Mouse (Mus musculus): ENCODE data around the gene Sectm1a. TPM values are rescaled to one million over a fixed set of nuclear protein-coding genes. Genes with fewer than 3 reads are reported as not detected.
"Not testable (repeated sequence)": the region's sequence is repeated elsewhere in the genome, so short reads cannot be mapped to it uniquely, and the experiment has no call there.

Sectm1a gene
- polyA plus RNA-seq, 1 experiment from 2014 or later, result not detected

- 80% methylated on average over 7 of the region's 7 CpGs for WGBS
- H3K4me1 ChIP-seq, result no peaks in the 10 kb centered on the region
- no peaks in the 10 kb centered on the region for H3K9me3 ChIP-seq (replicated peaks)
- H3K27ac ChIP-seq (replicated peaks), result no peak overlapping the region
- DNase-seq (ENCODE audit: low spot score), result no peak
- no peaks in the 10 kb centered on the region for H3K27me3 ChIP-seq (ENCODE audit: low read depth, poor library complexity, severe bottlenecking)
- no peaks in the 10 kb centered on the region for H3K36me3 ChIP-seq
- H3K4me3 ChIP-seq, result no peak overlapping the region
Measured at GRCm38 (mm10) chr11:121056536-121057236, 24.3 kb downstream of the Sectm1a start.

- no peak overlapping the region for H3K27ac ChIP-seq (replicated peaks)
- H3K4me3 ChIP-seq, result no peak overlapping the region
- no peaks in the 10 kb centered on the region for H3K36me3 ChIP-seq
- no peaks in the 10 kb centered on the region for H3K27me3 ChIP-seq (ENCODE audit: low read depth, poor library complexity, severe bottlenecking)
- WGBS, result 12% methylated on average over 8 of the region's 8 CpGs
- H3K9me3 ChIP-seq (replicated peaks), result no peaks in the 10 kb centered on the region
- peak; percentile 81 for DNase-seq (ENCODE audit: low spot score)
- no peaks in the 10 kb centered on the region for H3K4me1 ChIP-seq
Measured at GRCm38 (mm10) chr11:121053536-121053935, 27.5 kb downstream of the Sectm1a start.

- no peak overlapping the region for H3K27ac ChIP-seq (replicated peaks)
- no peak overlapping the region for H3K4me3 ChIP-seq
- no peaks in the 10 kb centered on the region for H3K9me3 ChIP-seq (replicated peaks)
- no peak for DNase-seq (ENCODE audit: low spot score)
- H3K4me1 ChIP-seq, result no peaks in the 10 kb centered on the region
- peaks cover 2% of the 10 kb centered on the region; the same call in 1 of the 2 replicates for H3K27me3 ChIP-seq (ENCODE audit: low read depth, poor library complexity, severe bottlenecking)
- H3K36me3 ChIP-seq, result no peaks in the 10 kb centered on the region
- 79% methylated on average over 4 of the region's 4 CpGs for WGBS
Measured at GRCm38 (mm10) chr11:121052387-121052786, 28.6 kb downstream of the Sectm1a start.

GRCm38 (mm10) chr11:121051793-121052192 lies 29.2 kb downstream of the Sectm1a start:
- Histone ChIP-seq H3K9me3 (replicated peaks) (no peaks in the 10 kb centered on the region), H3K27ac (replicated peaks) (no peak overlapping the region), H3K36me3 (no peaks in the 10 kb centered on the region), H3K27me3 (ENCODE audit: low read depth, poor library complexity, severe bottlenecking) (peaks cover 8% of the 10 kb centered on the region; the same call in 1 of the 2 replicates), H3K4me3 (no peak overlapping the region), H3K4me1 (no peaks in the 10 kb centered on the region)
- 67% methylated on average over 1 of the region's 1 CpGs for WGBS
- DNase-seq (ENCODE audit: low spot score), result no peak

- H3K36me3 ChIP-seq, result no peaks in the 10 kb centered on the region
- no peak for DNase-seq (ENCODE audit: low spot score)
Measured at GRCm38 (mm10) chr11:121049840-121050239, 31.2 kb downstream of the Sectm1a start.

GRCm38 (mm10) chr11:121047826-121048399 lies 33.1 kb downstream of the Sectm1a start:
- H3K4me1 ChIP-seq, result peaks cover 11% of the 10 kb centered on the region
- 57% methylated on average over 2 of the region's 2 CpGs for whole genome bisulfite sequencing
- no peaks in the 10 kb centered on the region for H3K36me3 ChIP-seq
- no peaks in the 10 kb centered on the region for H3K9me3 ChIP-seq (replicated peaks)
- H3K4me3 ChIP-seq, result no peak overlapping the region
- DNase-seq (ENCODE audit: low spot score), result no peak
- peaks cover 8% of the 10 kb centered on the region; the same call in 1 of the 2 replicates for H3K27me3 ChIP-seq (ENCODE audit: low read depth, poor library complexity, severe bottlenecking)
- no peak overlapping the region for H3K27ac ChIP-seq (replicated peaks)

More at GRCm38 (mm10) chr11:121049840-121050239, 31.2 kb downstream of the Sectm1a start:
- peaks cover 8% of the 10 kb centered on the region; the same call in 1 of the 2 replicates for H3K27me3 ChIP-seq (ENCODE audit: low read depth, poor library complexity, severe bottlenecking)
- no peaks in the 10 kb centered on the region for H3K9me3 ChIP-seq (replicated peaks)
- no peak overlapping the region for H3K4me3 ChIP-seq
- peaks cover 7% of the 10 kb centered on the region for H3K4me1 ChIP-seq
- WGBS, result 85% methylated on average over 1 of the region's 1 CpGs
- H3K27ac ChIP-seq (replicated peaks), result no peak overlapping the region

GRCm38 (mm10) chr11:121045286-121045685 lies 35.7 kb downstream of the Sectm1a start:
- WGBS, result 85% methylated on average over 1 of the region's 1 CpGs
- no peak overlapping the region for H3K4me3 ChIP-seq
- no peak for DNase-seq (ENCODE audit: low spot score)
- peaks cover 11% of the 10 kb centered on the region for H3K4me1 ChIP-seq
- H3K36me3 ChIP-seq, result no peaks in the 10 kb centered on the region
- no peaks in the 10 kb centered on the region for H3K9me3 ChIP-seq (replicated peaks)
- H3K27me3 ChIP-seq (ENCODE audit: low read depth, poor library complexity, severe bottlenecking), result peaks cover 8% of the 10 kb centered on the region; the same call in 1 of the 2 replicates
- H3K27ac ChIP-seq (replicated peaks), result no peak overlapping the region

- 74% methylated on average over 1 of the region's 1 CpGs for WGBS
- not testable (repeated sequence) for H3K36me3 ChIP-seq; H3K4me3 ChIP-seq; DNase-seq (ENCODE audit: low spot score); H3K9me3 ChIP-seq (replicated peaks); H3K27ac ChIP-seq (replicated peaks); H3K27me3 ChIP-seq (ENCODE audit: low read depth, poor library complexity, severe bottlenecking)
- peaks cover 11% of the 10 kb centered on the region for H3K4me1 ChIP-seq
Measured at GRCm38 (mm10) chr11:121043025-121043424, 38.0 kb downstream of the Sectm1a start.

- Histone ChIP-seq H3K4me1 (peaks cover 11% of the 10 kb centered on the region), H3K4me3 (no peak overlapping the region), H3K36me3 (no peaks in the 10 kb centered on the region), H3K9me3 (replicated peaks) (no peaks in the 10 kb centered on the region), H3K27ac (replicated peaks) (no peak overlapping the region), H3K27me3 (ENCODE audit: low read depth, poor library complexity, severe bottlenecking) (peaks cover 7% of the 10 kb centered on the region; the same call in 1 of the 2 replicates)
- 87% methylated on average over 4 of the region's 4 CpGs for WGBS
- DNase-seq (ENCODE audit: low spot score), result no peak
Measured at GRCm38 (mm10) chr11:121042480-121042879, 38.5 kb downstream of the Sectm1a start.

- Histone ChIP-seq H3K4me3 (no peak overlapping the region), H3K9me3 (replicated peaks) (no peaks in the 10 kb centered on the region), H3K36me3 (no peaks in the 10 kb centered on the region), H3K27ac (replicated peaks) (no peak overlapping the region), H3K27me3 (ENCODE audit: low read depth, poor library complexity, severe bottlenecking) (no peaks in the 10 kb centered on the region), H3K4me1 (peaks cover 11% of the 10 kb centered on the region)
- no peak for DNase-seq (ENCODE audit: low spot score)
- 73% methylated on average over 4 of the region's 4 CpGs for WGBS
Measured at GRCm38 (mm10) chr11:121041636-121042035, 39.4 kb downstream of the Sectm1a start.

GRCm38 (mm10) chr11:121041212-121041611 lies 39.8 kb downstream of the Sectm1a start:
- H3K27ac ChIP-seq (replicated peaks), result 0 out of 2 replicates have a peak overlapping the region, but pooled peaks have one; percentile 18
- WGBS, result 8% methylated on average over 4 of the region's 4 CpGs
- peak; percentile 75 for DNase-seq (ENCODE audit: low spot score)
- no peaks in the 10 kb centered on the region for H3K27me3 ChIP-seq (ENCODE audit: low read depth, poor library complexity, severe bottlenecking)
- no peaks in the 10 kb centered on the region for H3K9me3 ChIP-seq (replicated peaks)
- no peaks in the 10 kb centered on the region for H3K36me3 ChIP-seq
- no peak overlapping the region for H3K4me3 ChIP-seq
- H3K4me1 ChIP-seq, result peaks cover 11% of the 10 kb centered on the region

GRCm38 (mm10) chr11:121039302-121039701 lies 41.7 kb downstream of the Sectm1a start, which contains the start of gene Cd7:
Gene Cd7, minus strand, starts transcription at chr11:121039418.
- Histone ChIP-seq H3K27me3 (ENCODE audit: low read depth, poor library complexity, severe bottlenecking) (no peaks in the 10 kb centered on the region), H3K9me3 (replicated peaks) (no peaks in the 10 kb centered on the region), H3K4me1 (no peaks in the 10 kb centered on the region), H3K4me3 (no peak within 1 kb of the TSS), H3K36me3 (no peaks in the 10 kb centered on the region), H3K27ac (replicated peaks) (no peak within 1 kb of the TSS)
- WGBS, result 77% methylated on average over 5 of the region's 5 CpGs
- DNase-seq (ENCODE audit: low spot score), result no peak

Measured in midbrain, embryonic 10.5 days (tissue).